Mouse (Mus musculus) MEL (cell line): Measurements from ENCODE around the gene Ak7. TPM values are rescaled to one million over a fixed set of nuclear protein-coding genes. Genes with fewer than 3 reads are reported as not detected.

ENCODE experiments used
- DNase-seq: peaks from one replicate; pipeline ENCODE4 v3.0.0; 2011; ENCODE audit warnings: low read depth, low spot score
- H3K27ac ChIP-seq: 2 replicates; pipeline ENCODE4 v1.5.1; 2012; ENCODE audit warnings: low read depth, mild to moderate bottlenecking, control low read depth, low read length, moderate library complexity; ENCODE audit not compliant: control insufficient read depth
- H3K27me3 ChIP-seq, 2 experiments: fragments of 150-350 bp in 1 of 2; sonication (generic) in 1 of 2; 2 replicates each; pipeline ENCODE4 v1.6.1; 2012; ENCODE audit warnings: low read length in 2 of 2, mild to moderate bottlenecking in 2 of 2, improper control_type of control experiment in 1 of 2, moderate library complexity in 1 of 2; ENCODE audit not compliant: insufficient read depth in 2 of 2, control insufficient read depth in 1 of 2
- H3K36me3 ChIP-seq, 2 experiments: 2 replicates each; pipeline ENCODE4 v1.6.1; 2012 to 2014; ENCODE audit warnings: low read length in 2 of 2, improper control_type of control experiment in 1 of 2, inconsistent platforms in 1 of 2, mild to moderate bottlenecking in 1 of 2; ENCODE audit not compliant: insufficient read depth in 2 of 2, control insufficient read depth in 1 of 2
- H3K4me1 ChIP-seq, 2 experiments: fragments of 150-350 bp in 1 of 2; sonication (generic) in 1 of 2; 2 replicates each; pipeline ENCODE4 v1.6.1; 2012; ENCODE audit warnings: low read length in 2 of 2, improper control_type of control experiment in 1 of 2, mild to moderate bottlenecking in 1 of 2; ENCODE audit not compliant: insufficient read depth in 2 of 2, control insufficient read depth in 1 of 2
- H3K4me3 ChIP-seq, 2 experiments: fragments of 150-350 bp in 1 of 2; sonication (generic) in 1 of 2; 2 replicates each; pipeline ENCODE4 v1.5.1; 2012; ENCODE audit warnings: low read depth in 2 of 2, low read length in 2 of 2, mild to moderate bottlenecking in 2 of 2, moderate library complexity in 2 of 2, control low read depth in 1 of 2, improper control_type of control experiment in 1 of 2; ENCODE audit not compliant: control insufficient read depth in 1 of 2, insufficient read depth in 1 of 2
- H3K79me2 ChIP-seq: 2 replicates; pipeline ENCODE4 v1.6.1; 2012; ENCODE audit warnings: mild to moderate bottlenecking, low read length, moderate library complexity; ENCODE audit not compliant: control insufficient read depth, poor library complexity, insufficient read depth
- H3K9ac ChIP-seq: 2 replicates; pipeline ENCODE4 v1.6.1; 2012; ENCODE audit warnings: low read depth, mild to moderate bottlenecking, control low read depth, low read length, moderate library complexity; ENCODE audit not compliant: control insufficient read depth, poor library complexity, severe bottlenecking
- H3K9me3 ChIP-seq: fragments of 150-350 bp; sonication (generic); replicated peaks from 2 replicates; pipeline ENCODE4 v1.6.1; 2012; ENCODE audit warnings: mild to moderate bottlenecking, low read length, improper control_type of control experiment, moderate library complexity; ENCODE audit not compliant: insufficient read depth
- BHLHE40 ChIP-seq: IDR thresholded peaks from 2 replicates; pipeline ENCODE4 v1.6.1; 2012; ENCODE audit warnings: low read depth, mild to moderate bottlenecking, inconsistent platforms, low read length, improper control_type of control experiment, borderline replicate concordance
- CHD1 ChIP-seq: IDR thresholded peaks from 2 replicates; pipeline ENCODE4 v1.6.1; 2012; ENCODE audit warnings: low read depth, mild to moderate bottlenecking, inconsistent platforms, low read length, improper control_type of control experiment
- CHD2 ChIP-seq: IDR thresholded peaks from 2 replicates; pipeline ENCODE4 v1.6.1; 2011; ENCODE audit warnings: low read length, improper control_type of control experiment
- CTCF ChIP-seq, 3 experiments: IDR thresholded peaks in 2 of 3; conservative IDR thresholded peaks in 1 of 3; 2 replicates each; pipeline ENCODE4 v1.5.1; 2011 to 2012; ENCODE audit warnings: low read length in 3 of 3, low read depth in 2 of 3, mild to moderate bottlenecking in 2 of 3, improper control_type of control experiment in 1 of 3, inconsistent platforms in 1 of 3, mixed read lengths in 1 of 3, moderate library complexity in 1 of 3; ENCODE audit not compliant: control insufficient read depth in 1 of 3, insufficient read depth in 1 of 3, poor library complexity in 1 of 3, severe bottlenecking in 1 of 3
- E2F4 ChIP-seq: IDR thresholded peaks from 2 replicates; pipeline ENCODE4 v1.6.1; 2011; ENCODE audit warnings: low read depth, low read length, improper control_type of control experiment, borderline replicate concordance
- ELF1 ChIP-seq: IDR thresholded peaks from 2 replicates; pipeline ENCODE4 v1.6.1; 2014; ENCODE audit warnings: low read depth, mild to moderate bottlenecking, inconsistent platforms, low read length, improper control_type of control experiment, moderate library complexity
- EP300 ChIP-seq, 2 experiments: IDR thresholded peaks; 2 replicates each; pipeline ENCODE4 v1.6.1; 2011; ENCODE audit warnings: improper control_type of control experiment in 2 of 2, low read length in 2 of 2, low read depth in 1 of 2, mild to moderate bottlenecking in 1 of 2
- ETS1 ChIP-seq: IDR thresholded peaks from 2 replicates; pipeline ENCODE4 v1.6.1; 2012; ENCODE audit warnings: low read depth, mild to moderate bottlenecking, inconsistent platforms, low read length, improper control_type of control experiment, moderate library complexity
- GABPA ChIP-seq: IDR thresholded peaks from 2 replicates; pipeline ENCODE4 v1.6.1; 2012; ENCODE audit warnings: low read depth, mild to moderate bottlenecking, inconsistent platforms, low read length, improper control_type of control experiment, moderate library complexity
- GATA1 ChIP-seq: IDR thresholded peaks from 2 replicates; pipeline ENCODE4 v1.6.1; 2011; ENCODE audit warnings: low read depth, low read length, improper control_type of control experiment
- HCFC1 ChIP-seq: IDR thresholded peaks from 2 replicates; pipeline ENCODE4 v1.6.1; 2012; ENCODE audit warnings: low read depth, mild to moderate bottlenecking, inconsistent platforms, low read length, improper control_type of control experiment, moderate library complexity
- JUND ChIP-seq: IDR thresholded peaks from 2 replicates; pipeline ENCODE4 v1.6.1; 2011; ENCODE audit warnings: low read depth, mild to moderate bottlenecking, improper control_type of control experiment, low read length
- KAT2A ChIP-seq: conservative IDR thresholded peaks from 2 replicates; pipeline ENCODE4 v1.6.1; 2012; ENCODE audit warnings: low read depth, low read length, improper control_type of control experiment, inconsistent platforms
- MAX ChIP-seq: IDR thresholded peaks from 2 replicates; pipeline ENCODE4 v1.6.1; 2011; ENCODE audit warnings: low read length, improper control_type of control experiment
- MAZ ChIP-seq: IDR thresholded peaks from 2 replicates; pipeline ENCODE4 v1.6.1; 2012; ENCODE audit warnings: low read depth, mild to moderate bottlenecking, inconsistent platforms, low read length, improper control_type of control experiment
- MEF2A ChIP-seq: IDR thresholded peaks from 2 replicates; pipeline ENCODE4 v1.6.1; 2014; ENCODE audit warnings: low read depth, mild to moderate bottlenecking, inconsistent platforms, low read length, improper control_type of control experiment; ENCODE audit not compliant: poor library complexity, insufficient replicate concordance, severe bottlenecking; ENCODE audit errors: extremely low read depth
- MXI1 ChIP-seq: IDR thresholded peaks from 2 replicates; pipeline ENCODE4 v1.6.1; 2011; ENCODE audit warnings: mild to moderate bottlenecking, low read depth, low read length, improper control_type of control experiment
- MYB ChIP-seq: IDR thresholded peaks from 2 replicates; pipeline ENCODE4 v1.6.1; 2011; ENCODE audit warnings: mild to moderate bottlenecking, low read depth, low read length, improper control_type of control experiment
- MYC ChIP-seq: IDR thresholded peaks from 2 replicates; pipeline ENCODE4 v1.6.1; 2011; ENCODE audit warnings: low read depth, mild to moderate bottlenecking, low read length, improper control_type of control experiment, moderate library complexity
- NELFE ChIP-seq: IDR thresholded peaks from 2 replicates; pipeline ENCODE4 v1.6.1; 2011; ENCODE audit warnings: low read depth, low read length, improper control_type of control experiment
- NRF1 ChIP-seq: IDR thresholded peaks from 2 replicates; pipeline ENCODE4 v1.6.1; 2014; ENCODE audit warnings: low read depth, mild to moderate bottlenecking, inconsistent platforms, low read length, improper control_type of control experiment, moderate library complexity; ENCODE audit not compliant: poor library complexity, insufficient read depth, severe bottlenecking
- POLR2A ChIP-seq, 2 experiments: IDR thresholded peaks; 2 replicates each; pipeline ENCODE4 v1.6.1; 2011 to 2012; ENCODE audit warnings: low read length in 2 of 2, mild to moderate bottlenecking in 2 of 2, control low read depth in 1 of 2, improper control_type of control experiment in 1 of 2, low read depth in 1 of 2, moderate library complexity in 1 of 2; ENCODE audit not compliant: control insufficient read depth in 1 of 2, insufficient read depth in 1 of 2, poor library complexity in 1 of 2
- POLR2AphosphoS2 ChIP-seq: IDR thresholded peaks from 2 replicates; pipeline ENCODE4 v1.6.1; 2011; ENCODE audit warnings: low read length, improper control_type of control experiment
- POLR2AphosphoS5 ChIP-seq: IDR thresholded peaks from 2 replicates; pipeline ENCODE4 v1.6.1; 2012; ENCODE audit warnings: low read depth, borderline replicate concordance, mild to moderate bottlenecking, inconsistent platforms, low read length, moderate library complexity, mixed read lengths
- RAD21 ChIP-seq: IDR thresholded peaks from 2 replicates; pipeline ENCODE4 v1.6.1; 2011; ENCODE audit warnings: mild to moderate bottlenecking, low read depth, low read length, improper control_type of control experiment
- RCOR1 ChIP-seq: IDR thresholded peaks from 2 replicates; pipeline ENCODE4 v1.6.1; 2012; ENCODE audit warnings: low read depth, mild to moderate bottlenecking, inconsistent platforms, low read length, improper control_type of control experiment
- SIN3A ChIP-seq: IDR thresholded peaks from 2 replicates; pipeline ENCODE4 v1.6.1; 2012; ENCODE audit warnings: low read length, improper control_type of control experiment, inconsistent platforms
- SMC3 ChIP-seq: IDR thresholded peaks from 2 replicates; pipeline ENCODE4 v1.6.1; 2011; ENCODE audit warnings: low read depth, low read length, improper control_type of control experiment
- TAL1 ChIP-seq: IDR thresholded peaks from 2 replicates; pipeline ENCODE4 v1.6.1; 2012; ENCODE audit warnings: mild to moderate bottlenecking, inconsistent platforms, low read length, moderate library complexity, mixed read lengths
- TBP ChIP-seq: IDR thresholded peaks from 2 replicates; pipeline ENCODE4 v1.8.0; 2011; ENCODE audit warnings: low read depth, low read length, improper control_type of control experiment
- UBTF ChIP-seq: IDR thresholded peaks from 2 replicates; pipeline ENCODE4 v1.6.1; 2012; ENCODE audit warnings: low read depth, mild to moderate bottlenecking, inconsistent platforms, low read length, improper control_type of control experiment, moderate library complexity, borderline replicate concordance; ENCODE audit not compliant: insufficient read depth
- USF2 ChIP-seq, 2 experiments: IDR thresholded peaks; 2 replicates each; pipeline ENCODE4 v1.6.1; 2011 to 2012; ENCODE audit warnings: improper control_type of control experiment in 2 of 2, low read length in 2 of 2, borderline replicate concordance in 1 of 2, inconsistent platforms in 1 of 2, low read depth in 1 of 2, mild to moderate bottlenecking in 1 of 2; ENCODE audit not compliant: insufficient read depth in 1 of 2
- ZC3H11A ChIP-seq: IDR thresholded peaks from 2 replicates; pipeline ENCODE4 v1.6.1; 2012; ENCODE audit warnings: low read depth, mild to moderate bottlenecking, inconsistent platforms, low read length, improper control_type of control experiment
- ZKSCAN1 ChIP-seq: IDR thresholded peaks from 2 replicates; pipeline ENCODE4 v1.6.1; 2012; ENCODE audit warnings: low read depth, mild to moderate bottlenecking, inconsistent platforms, low read length, improper control_type of control experiment, moderate library complexity
- ZMIZ1 ChIP-seq: IDR thresholded peaks from 2 replicates; pipeline ENCODE4 v1.6.1; 2012; ENCODE audit warnings: low read depth, mild to moderate bottlenecking, inconsistent platforms, low read length, improper control_type of control experiment, moderate library complexity
- ZNF384 ChIP-seq: IDR thresholded peaks from 2 replicates; pipeline ENCODE4 v1.6.1; 2012; ENCODE audit warnings: low read depth, mild to moderate bottlenecking, inconsistent platforms, low read length, improper control_type of control experiment
- polyA plus RNA-seq, 2 experiments: library from polyadenylated mRNA; stranded (reverse) in 1 of 2; unstranded in 1 of 2; fragments of >175 nt in 1 of 2; fragments of >200 nt in 1 of 2; gene quantifications; 2 replicates each; pipeline versions ENCODE4 v1.2.1 to v1.2.4; 2012; ENCODE audit warnings: low replicate concordance in 2 of 2, low read depth in 1 of 2; ENCODE audit not compliant: insufficient read length in 2 of 2, insufficient read depth in 1 of 2, missing spikeins in 1 of 2
- total RNA-seq: library from RNA; depleted of rRNA; stranded (reverse); fragments of 300-350 nt; gene quantifications from 2 replicates; pipeline ENCODE4 v1.2.3, GENCODE M21; 2012

Ak7 gene
- total and polyA plus RNA-seq, 3 experiments, result 0.31 to 0.36 TPM; not detected in 1

DNA sequence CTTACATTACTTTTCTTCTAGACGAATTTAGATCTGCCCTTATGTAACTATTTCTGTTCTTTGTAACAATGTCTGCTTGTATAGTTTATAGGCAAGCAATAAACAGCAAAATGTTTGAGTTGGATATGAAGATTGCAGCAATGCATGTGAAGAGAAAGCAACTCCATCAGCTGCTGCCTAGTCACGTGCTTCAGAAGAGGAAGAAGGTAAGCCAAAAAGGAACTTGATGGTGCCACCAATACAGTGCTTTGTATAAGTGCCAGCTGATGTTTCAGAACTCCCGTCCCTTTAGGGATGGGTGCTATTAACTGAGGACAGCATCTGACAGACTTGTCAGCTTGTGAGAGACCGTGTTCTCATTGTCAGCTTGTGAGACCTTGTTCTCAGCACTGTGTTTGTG, 117.7 kb downstream of the Ak7 start (continued):
- TF ChIP-seq E2F4, result no peak

DNA sequence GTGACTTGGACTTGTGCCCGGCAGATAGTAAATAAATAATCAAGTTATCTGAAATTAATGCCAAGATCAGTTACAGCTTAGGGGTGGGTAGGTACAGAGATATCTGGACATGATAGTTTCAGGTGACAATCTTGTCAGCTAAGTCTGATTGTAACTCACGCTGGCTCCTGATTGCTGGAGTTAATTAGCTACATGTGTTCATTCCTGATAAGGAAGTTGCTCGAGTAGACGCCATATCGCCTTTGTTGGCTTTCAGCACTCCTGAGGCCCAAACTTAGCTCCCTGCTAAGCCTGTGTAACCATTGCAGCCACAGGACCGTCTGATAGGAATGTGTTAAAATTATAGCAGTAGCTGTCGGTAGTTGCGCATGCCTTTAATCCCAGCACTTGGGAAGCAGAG, 119.0 kb downstream of the Ak7 start:
- peaks cover 9 to 21% of the 10 kb centered on the region in 2 experiments for H3K4me1 ChIP-seq
- H3K27ac ChIP-seq, result peak overlapping the region; percentile 91
- H3K79me2 ChIP-seq, result no peaks in the 10 kb centered on the region
- H3K4me3 ChIP-seq, result no peak overlapping the region
- no peak overlapping the region for H3K9ac ChIP-seq
- H3K9me3 ChIP-seq, result no peaks in the 10 kb centered on the region
- peaks cover 33 to 42% of the 10 kb centered on the region in 2 experiments for H3K36me3 ChIP-seq
- peak; percentile 86 for DNase-seq
- H3K27me3 ChIP-seq, result no peaks in the 10 kb centered on the region
- no peak for TF ChIP-seq POLR2A (IDR thresholded peaks at IDR 0.05; ENCODE audit: control insufficient read depth in 1 of 2, insufficient read depth in 1 of 2, low read depth in 1 of 2, low read length in 2 of 2, poor library complexity in 1 of 2)
- no peak for TF ChIP-seq ZC3H11A
- no peak for TF ChIP-seq CTCF (IDR thresholded peaks at IDR 0.05 in 2 of 3, conservative IDR thresholded peaks at IDR 0.05 in 1 of 3; ENCODE audit: control insufficient read depth in 1 of 3, insufficient read depth in 1 of 3, low read depth in 2 of 3, low read length in 3 of 3, poor library complexity in 1 of 3, severe bottlenecking in 1 of 3)
- no peak for TF ChIP-seq GABPA
- peak; percentile 85 for TF ChIP-seq BHLHE40
- TF ChIP-seq CHD2, result no peak
- TF ChIP-seq MAZ, result no peak
- TF ChIP-seq ELF1, result no peak
- TF ChIP-seq NELFE, result no peak
- no peak for TF ChIP-seq POLR2AphosphoS2
- no peak; the same call in 1 of the 2 replicates for TF ChIP-seq TBP
- peak; percentile 98 for TF ChIP-seq GATA1
- no peak for TF ChIP-seq MYB
- no peak for TF ChIP-seq ZMIZ1
- 0 out of 2 replicates have a peak, but pooled peaks have one; percentile 69 for TF ChIP-seq SIN3A
- TF ChIP-seq HCFC1, result no peak
- TF ChIP-seq MYC, result 0 out of 2 replicates have a peak, but pooled peaks have one; percentile 31
- peak; percentile 43 for TF ChIP-seq MAX
- no peak for TF ChIP-seq CHD1
- TF ChIP-seq JUND, result no peak
- TF ChIP-seq KAT2A, result no peak
- no peak for TF ChIP-seq ZKSCAN1
- TF ChIP-seq UBTF, result no peak
- TF ChIP-seq ZNF384, result peak; percentile 31; the same call in 1 of the 2 replicates
- peak; percentile 93 to 95 for TF ChIP-seq EP300 (IDR thresholded peaks at IDR 0.05; ENCODE audit: low read depth in 1 of 2, low read length in 2 of 2)
- no peak for TF ChIP-seq NRF1
- peak; percentile 89 for TF ChIP-seq ETS1
- no peak for TF ChIP-seq SMC3
- peak; percentile 94 for TF ChIP-seq RCOR1
- no peak for TF ChIP-seq RAD21
- TF ChIP-seq USF2 (IDR thresholded peaks at IDR 0.05; ENCODE audit: borderline replicate concordance in 1 of 2, insufficient read depth in 1 of 2, low read depth in 1 of 2, low read length in 2 of 2), result no peak
- TF ChIP-seq MXI1, result peak; percentile 71
- TF ChIP-seq TAL1, result peak; percentile 82
- no peak for TF ChIP-seq E2F4
- no peak for TF ChIP-seq MEF2A
- TF ChIP-seq POLR2AphosphoS5, result no peak
